Mouse (Mus musculus): ENCODE measurements around the gene Slc25a22. TPM values are rescaled to one million over a fixed set of nuclear protein-coding genes. Genes with fewer than 3 reads are reported as not detected.
A peak's percentile ranks its signal among the peaks of the same experiment; 100 is the strongest.

The Slc25a22 gene
- total and polyA plus RNA-seq, 2 experiments from 2014 or later, result 121 to 148 TPM

DNA sequence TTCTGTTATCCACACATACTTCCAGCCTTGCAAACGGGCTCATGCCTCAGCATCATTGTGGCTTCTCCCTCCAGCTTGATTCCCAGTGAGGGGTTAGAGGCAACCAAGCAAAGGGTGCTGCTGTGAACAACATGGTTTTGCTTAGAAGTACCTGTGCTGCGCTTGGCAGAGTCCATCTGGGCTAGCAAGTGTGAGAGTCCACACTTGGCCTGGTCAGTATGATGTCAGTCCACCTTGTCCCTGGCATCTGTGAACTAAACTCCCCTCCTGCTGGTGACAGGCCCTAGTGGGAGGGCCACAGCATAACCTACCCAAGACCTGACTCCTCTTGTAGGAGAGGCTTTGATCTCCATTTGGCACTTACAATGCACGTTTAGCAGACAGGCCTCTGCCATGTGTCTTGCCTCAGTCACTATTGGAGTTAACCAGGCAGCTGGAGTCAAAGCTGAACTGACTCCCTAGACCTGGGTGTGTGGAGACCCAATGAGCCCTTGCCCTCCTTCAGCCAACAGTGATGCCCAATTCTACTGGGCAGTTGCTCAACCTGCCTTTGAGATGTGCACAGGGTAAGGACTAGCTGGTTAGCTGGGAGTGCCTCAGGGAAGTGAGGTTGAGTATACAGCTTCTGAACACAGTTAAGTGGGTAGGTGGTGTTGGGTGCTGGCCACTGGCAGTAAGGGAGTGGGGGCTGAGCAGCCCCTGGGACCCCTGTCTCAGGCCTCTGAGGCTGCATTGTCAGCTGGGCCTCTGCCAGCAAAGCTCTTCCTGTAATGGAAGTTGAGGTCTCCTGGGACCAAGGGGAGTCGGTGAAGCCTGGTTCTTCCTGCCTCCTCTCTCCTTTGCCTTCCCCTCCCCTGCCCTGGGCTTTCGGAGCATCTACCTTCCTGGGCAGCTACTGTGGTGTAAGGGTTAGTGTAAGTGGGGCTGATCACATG lies 46.8 kb upstream of the Slc25a22 start:
- ATAC-seq (ENCODE audit: low FRiP score) (no peak), DNase-seq (ENCODE audit: low spot score) (no peak)
- Histone ChIP-seq H3K27me3 (ENCODE audit: insufficient read depth, low read length) (no peaks in the 10 kb centered on the region), H3K4me2 (ENCODE audit: low read depth, low read length, poor library complexity, severe bottlenecking) (no peak overlapping the region), H3K27ac (ENCODE audit: low read depth, low read length) (no peak overlapping the region), H3K4me1 (ENCODE audit: insufficient read depth, low read length) (peaks cover 15% of the 10 kb centered on the region; the same call in 1 of the 2 replicates), H3K4me3 (ENCODE audit: low read depth, low read length) (no peak overlapping the region), H3K36me3 (ENCODE audit: insufficient read depth, low read length) (no peaks in the 10 kb centered on the region), H3K9me3 (ENCODE audit: low read length) (no peaks in the 10 kb centered on the region), H3K9ac (replicated peaks; ENCODE audit: low read length, poor library complexity, severe bottlenecking) (no peak overlapping the region)
- no peak for TF ChIP-seq CTCF (IDR thresholded peaks at IDR 0.05)
- WGBS, result 73% methylated on average over 5 of the region's 5 CpGs

DNA sequence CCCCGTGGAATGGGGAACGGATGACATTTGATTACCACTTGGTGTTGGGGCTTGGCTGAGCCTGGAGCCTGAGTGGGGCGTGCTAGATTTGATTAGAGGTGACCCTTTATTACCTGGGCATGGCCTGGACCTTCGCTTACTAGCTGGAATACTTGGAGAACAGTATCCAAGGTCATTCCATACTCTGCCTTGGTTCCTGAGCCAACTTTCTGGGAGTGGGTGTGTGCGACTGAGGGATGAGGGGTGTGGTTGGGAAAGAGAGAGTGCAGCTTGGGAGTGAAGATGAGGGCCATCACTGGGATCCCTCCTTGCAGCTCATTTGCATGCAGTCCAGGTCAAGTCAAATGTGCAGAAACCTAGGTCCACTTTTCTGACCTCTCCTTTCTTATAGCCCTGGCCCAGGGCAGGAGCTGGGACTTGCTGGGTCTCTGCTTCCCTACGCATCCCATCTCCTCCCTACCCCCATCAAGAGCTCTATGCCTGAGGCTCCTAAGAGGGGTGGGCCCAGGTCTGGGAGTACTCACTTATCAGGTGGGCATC lies 45.5 kb upstream of the Slc25a22 start:
- 81% methylated on average over 6 of the region's 6 CpGs for WGBS
- TF ChIP-seq CTCF (IDR thresholded peaks at IDR 0.05), result no peak
- H3K4me2 ChIP-seq (ENCODE audit: low read depth, low read length, poor library complexity, severe bottlenecking), result peak overlapping the region; percentile 83
- no peaks in the 10 kb centered on the region for H3K27me3 ChIP-seq (ENCODE audit: insufficient read depth, low read length)
- H3K27ac ChIP-seq (ENCODE audit: low read depth, low read length), result no peak overlapping the region
- H3K36me3 ChIP-seq (ENCODE audit: insufficient read depth, low read length), result no peaks in the 10 kb centered on the region
- DNase-seq (ENCODE audit: low spot score), result no peak
- H3K9me3 ChIP-seq (ENCODE audit: low read length), result no peaks in the 10 kb centered on the region
- 0 out of 2 replicates have a peak overlapping the region, but pooled peaks have one; percentile 4 for H3K9ac ChIP-seq (replicated peaks; ENCODE audit: low read length, poor library complexity, severe bottlenecking)
- H3K4me3 ChIP-seq (ENCODE audit: low read depth, low read length), result peak overlapping the region; percentile 69
- no peak for ATAC-seq (ENCODE audit: low FRiP score)
- peaks cover 15% of the 10 kb centered on the region; the same call in 1 of the 2 replicates for H3K4me1 ChIP-seq (ENCODE audit: insufficient read depth, low read length)

DNA sequence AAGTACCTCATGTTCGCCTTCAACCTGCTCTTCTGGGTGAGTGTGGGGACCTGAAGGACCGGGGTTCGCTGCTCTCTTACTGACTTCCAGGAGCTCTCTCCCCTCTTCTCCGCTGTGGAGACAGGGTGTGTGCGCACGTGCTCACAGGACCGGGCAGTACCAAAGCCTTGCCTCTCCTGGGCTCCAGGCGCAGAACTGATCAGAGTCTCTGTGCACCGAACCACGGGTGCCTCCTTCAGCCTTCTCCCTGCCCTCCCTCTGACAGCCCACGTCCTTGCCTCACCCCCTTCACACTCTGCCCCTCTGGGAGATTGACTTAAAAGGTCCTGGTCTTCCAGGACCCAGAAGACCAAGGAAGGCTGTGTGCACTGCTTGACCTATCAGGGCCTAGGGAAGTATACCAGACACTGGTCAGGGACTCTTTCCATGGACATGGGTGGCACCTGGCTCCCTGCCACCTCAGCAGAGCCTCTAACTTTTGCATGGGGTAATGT lies 44.9 kb upstream of the Slc25a22 start:
- WGBS, result 2% methylated on average over 11 of the region's 11 CpGs
- Histone ChIP-seq H3K27ac (ENCODE audit: low read depth, low read length) (peak overlapping the region; percentile 81), H3K4me1 (ENCODE audit: insufficient read depth, low read length) (peaks cover 15% of the 10 kb centered on the region; the same call in 1 of the 2 replicates)

DNA sequence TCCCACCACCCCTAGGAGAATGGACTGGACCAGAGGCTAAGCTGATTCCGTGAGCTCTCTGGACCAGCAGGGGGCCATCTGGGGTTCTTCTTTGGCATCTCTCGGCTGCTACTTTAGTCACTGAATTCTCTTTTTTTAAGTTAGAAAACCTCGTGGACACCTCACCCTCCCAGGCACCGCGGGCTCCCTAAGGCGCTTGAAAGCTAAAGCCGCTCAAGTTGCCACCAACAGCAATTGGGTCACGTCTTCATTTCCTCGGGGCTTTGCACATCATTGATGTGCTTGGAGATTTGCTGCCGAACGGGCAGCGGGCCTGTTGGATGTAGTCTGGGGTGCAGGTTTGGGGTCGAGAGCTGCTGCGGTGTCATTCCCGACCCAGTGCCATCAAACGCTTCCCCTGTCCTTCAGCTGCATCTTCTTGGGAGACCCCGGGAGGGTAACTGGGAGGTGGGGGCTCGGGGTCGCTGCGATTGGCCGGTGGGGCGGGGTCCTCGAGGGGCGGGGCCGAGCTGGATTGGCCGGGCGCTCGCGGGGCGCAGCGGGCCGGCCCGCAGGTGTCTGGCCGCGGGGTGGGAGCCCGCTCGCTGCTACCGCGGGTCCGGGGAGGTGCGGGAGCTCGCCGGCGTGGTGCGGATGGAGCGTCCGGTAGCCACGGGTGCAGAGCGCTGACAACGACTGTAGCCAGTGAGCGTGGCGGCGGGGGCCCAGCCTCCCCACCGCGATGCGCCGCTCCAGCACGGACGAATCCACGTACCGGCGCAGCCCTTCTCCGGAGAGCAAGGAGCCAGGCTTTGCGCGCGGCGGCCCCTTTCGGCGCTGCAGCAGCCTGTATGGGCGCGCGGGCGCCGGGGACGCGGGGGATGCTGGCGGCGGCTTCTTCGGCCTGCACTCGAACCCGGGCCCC lies 44.1 kb upstream of the Slc25a22 start:
- peak; percentile 65 for TF ChIP-seq CTCF (IDR thresholded peaks at IDR 0.05)
- 1% methylated on average over 78 of the region's 81 CpGs for WGBS
- peak overlapping the region; percentile 79 for H3K9ac ChIP-seq (replicated peaks; ENCODE audit: low read length, poor library complexity, severe bottlenecking)
- DNase-seq (ENCODE audit: low spot score) (peak; percentile 74), ATAC-seq (ENCODE audit: low FRiP score) (peak; percentile 56)
- H3K4me2 ChIP-seq (ENCODE audit: low read depth, low read length, poor library complexity, severe bottlenecking), result peak overlapping the region; percentile 83
- peaks cover 15% of the 10 kb centered on the region; the same call in 1 of the 2 replicates for H3K4me1 ChIP-seq (ENCODE audit: insufficient read depth, low read length)
- H3K36me3 ChIP-seq (ENCODE audit: insufficient read depth, low read length), result no peaks in the 10 kb centered on the region
- H3K9me3 ChIP-seq (ENCODE audit: low read length), result no peaks in the 10 kb centered on the region
- peak overlapping the region; percentile 81 for H3K27ac ChIP-seq (ENCODE audit: low read depth, low read length)
- H3K4me3 ChIP-seq (ENCODE audit: low read depth, low read length), result peak overlapping the region; percentile 69
- H3K27me3 ChIP-seq (ENCODE audit: insufficient read depth, low read length), result peaks cover 4% of the 10 kb centered on the region; the same call in 1 of the 2 replicates

More for the DNA sequence above, 44.9 kb upstream of the Slc25a22 start:
- H3K4me2 ChIP-seq (ENCODE audit: low read depth, low read length, poor library complexity, severe bottlenecking), result peak overlapping the region; percentile 83
- H3K9me3 ChIP-seq (ENCODE audit: low read length), result no peaks in the 10 kb centered on the region
- H3K36me3 ChIP-seq (ENCODE audit: insufficient read depth, low read length), result no peaks in the 10 kb centered on the region
- ATAC-seq (ENCODE audit: low FRiP score) (peak; percentile 6; the same call in 1 of the 2 replicates), DNase-seq (ENCODE audit: low spot score) (no peak)
- peak overlapping the region; percentile 69 for H3K4me3 ChIP-seq (ENCODE audit: low read depth, low read length)
- no peaks in the 10 kb centered on the region for H3K27me3 ChIP-seq (ENCODE audit: insufficient read depth, low read length)
- no peak for TF ChIP-seq CTCF (IDR thresholded peaks at IDR 0.05)
- peak overlapping the region; percentile 79 for H3K9ac ChIP-seq (replicated peaks; ENCODE audit: low read length, poor library complexity, severe bottlenecking)

DNA sequence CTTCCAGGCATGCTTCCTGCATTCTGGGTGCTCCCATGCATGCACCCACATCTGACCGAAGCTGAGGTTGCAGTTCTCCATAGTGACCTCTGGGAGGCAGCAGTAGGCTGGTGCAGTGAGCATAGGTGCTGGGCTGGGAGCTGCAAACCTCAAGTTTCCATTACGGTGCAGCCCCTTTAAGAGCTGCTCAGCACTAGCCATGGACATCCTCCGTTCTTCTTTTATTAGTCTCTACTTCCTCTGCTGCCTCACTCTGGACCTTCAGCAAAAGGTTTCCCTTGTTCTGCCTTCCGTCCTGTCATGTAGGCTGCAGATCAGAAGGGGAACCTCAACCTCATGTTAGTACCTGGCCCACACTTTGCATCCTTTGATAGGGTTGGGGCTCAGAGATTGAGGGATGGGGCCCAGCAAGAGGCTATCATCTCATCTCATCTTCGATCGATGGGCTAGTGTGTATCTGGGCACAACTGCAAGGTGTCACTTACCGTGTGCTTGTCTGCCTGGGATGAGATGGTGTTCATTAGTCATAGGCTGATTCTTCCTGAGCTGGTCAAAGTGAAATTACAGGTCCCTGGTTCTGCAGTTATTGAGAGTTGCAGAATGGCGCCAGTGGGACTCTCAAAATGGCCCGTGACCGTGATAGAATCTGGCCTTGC lies 43.3 kb upstream of the Slc25a22 start:
- ATAC-seq (ENCODE audit: low FRiP score), result peak; percentile 48
- Histone ChIP-seq H3K9me3 (ENCODE audit: low read length) (no peaks in the 10 kb centered on the region), H3K27me3 (ENCODE audit: insufficient read depth, low read length) (peaks cover 8% of the 10 kb centered on the region), H3K4me2 (ENCODE audit: low read depth, low read length, poor library complexity, severe bottlenecking) (peak overlapping the region; percentile 83), H3K36me3 (ENCODE audit: insufficient read depth, low read length) (no peaks in the 10 kb centered on the region), H3K4me3 (ENCODE audit: low read depth, low read length) (peak overlapping the region; percentile 69), H3K9ac (replicated peaks; ENCODE audit: low read length, poor library complexity, severe bottlenecking) (0 out of 2 replicates have a peak overlapping the region, but pooled peaks have one; percentile 37), H3K4me1 (ENCODE audit: insufficient read depth, low read length) (peaks cover 15% of the 10 kb centered on the region; the same call in 1 of the 2 replicates), H3K27ac (ENCODE audit: low read depth, low read length) (peak overlapping the region; percentile 81)
- 6% methylated on average over 10 of the region's 10 CpGs for WGBS
- TF ChIP-seq CTCF (IDR thresholded peaks at IDR 0.05), result peak; percentile 94
- peak; percentile 91 for DNase-seq (ENCODE audit: low spot score)

Data from midbrain, postnatal 0 days (tissue).